Mouse (Mus musculus) midbrain, embryonic 16.5 days (tissue): ENCODE results near the gene Olfr193. TPM values are rescaled to one million over a fixed set of nuclear protein-coding genes. Genes with fewer than 3 reads are reported as not detected.
"Not testable (repeated sequence)": the region's sequence is repeated elsewhere in the genome, so short reads cannot be mapped to it uniquely, and the experiment has no call there.

ENCODE experiments used
- ATAC-seq: fragments of 200-750 bp; cut with Nextera tagmentation; 2 replicates; pipeline ENCODE4 v1.8.0; 2017; ENCODE audit warnings: moderate TSS enrichment
- H3K27ac ChIP-seq: fragments of 300-500 bp; sonication (generic); 2 replicates; pipeline ENCODE4 v1.5.1; 2014; ENCODE audit warnings: mild to moderate bottlenecking, low read length, mixed read lengths
- H3K27me3 ChIP-seq: fragments of 300-500 bp; sonication (generic); 2 replicates; pipeline ENCODE4 v1.6.1; 2014; ENCODE audit warnings: low read depth, low read length, mixed read lengths; ENCODE audit not compliant: control insufficient read depth, insufficient read depth
- H3K36me3 ChIP-seq: fragments of 300-500 bp; sonication (generic); 2 replicates; pipeline ENCODE4 v1.6.1; 2014; ENCODE audit warnings: mild to moderate bottlenecking, low read length, moderate library complexity, mixed read lengths; ENCODE audit not compliant: control insufficient read depth, insufficient read depth
- H3K4me1 ChIP-seq: fragments of 300-500 bp; sonication (generic); 2 replicates; pipeline ENCODE4 v1.6.1; 2014; ENCODE audit warnings: mild to moderate bottlenecking, low read length, mixed read lengths; ENCODE audit not compliant: control insufficient read depth, insufficient read depth
- H3K4me2 ChIP-seq: fragments of 300-500 bp; sonication (generic); 2 replicates; pipeline ENCODE4 v1.6.1; 2014; ENCODE audit warnings: mild to moderate bottlenecking, low read length, mixed read lengths
- H3K4me3 ChIP-seq: fragments of 300-500 bp; sonication (generic); 2 replicates; pipeline ENCODE4 v1.5.1; 2014; ENCODE audit warnings: low read depth, mild to moderate bottlenecking, low read length, moderate library complexity, mixed read lengths
- H3K9ac ChIP-seq: fragments of 300-500 bp; sonication (generic); 2 replicates; pipeline ENCODE4 v1.6.1; 2014; ENCODE audit warnings: low read depth, low read length, mixed read lengths
- H3K9me3 ChIP-seq: fragments of 300-500 bp; sonication (generic); replicated peaks from 2 replicates; pipeline ENCODE4 v1.6.1; 2014; ENCODE audit warnings: mild to moderate bottlenecking, low read length, mixed read lengths; ENCODE audit not compliant: control insufficient read depth, poor library complexity, severe bottlenecking
- WGBS: fragments of 180-500 bp; shearing (Covaris S2); extraction: QIAGEN DNeasy Blood & Tissue Kit; methylation state at CpG from one replicate; pipeline ENCODE4 v1.1.7; 2014; 5-methylcytosine and 5-hydroxymethylcytosine counted together
- polyA plus RNA-seq: library from polyadenylated mRNA; unstranded; fragments of >200 nt; fragmentation: Nextera tagmentation; extraction: Ambion mirVana; gene quantifications from 2 replicates; pipeline ENCODE4 v1.2.1, GENCODE M21; 2015

Olfr193 gene
- not detected in 2 replicates for polyA plus RNA-seq

GRCm38 (mm10) chr16:59111781-59112180 is at the start of gene Olfr193:
Gene Olfr193 (minus strand): TSS chr16:59111881.
- Histone ChIP-seq H3K9me3 (no peaks in the 10 kb centered on the region), H3K4me1 (no peaks in the 10 kb centered on the region), H3K27me3 (no peaks in the 10 kb centered on the region), H3K27ac (no peak within 1 kb of the TSS), H3K4me2 (no peak within 1 kb of the TSS), H3K9ac (no peak within 1 kb of the TSS), H3K36me3 (no peaks in the 10 kb centered on the region), H3K4me3 (no peak within 1 kb of the TSS)
- 72% methylated on average over 1 of the region's 1 CpGs for WGBS
- no peak for ATAC-seq

DNA sequence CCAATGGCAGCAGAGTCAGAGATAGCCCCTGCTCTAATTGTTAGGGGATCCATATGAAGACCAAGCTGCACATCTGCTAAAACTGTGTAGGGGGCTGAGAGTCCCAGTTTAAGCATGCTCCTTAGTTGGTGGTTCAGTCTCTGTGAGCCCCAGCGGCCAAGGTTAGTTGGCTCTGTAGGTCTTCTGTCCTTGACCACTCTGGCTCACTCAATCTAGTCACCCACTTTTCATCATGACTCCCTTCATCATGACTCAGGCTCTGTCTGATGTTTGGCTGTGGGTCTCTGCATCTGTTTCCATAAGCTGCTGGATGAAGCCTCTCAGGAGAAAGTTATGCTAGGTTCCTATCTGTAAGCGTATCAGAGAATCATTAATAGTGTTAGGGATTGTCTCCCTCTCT is 40.3 kb upstream of the Olfr193 start:
- H3K27me3 ChIP-seq: no peaks in the 10 kb centered on the region
- no peaks in the 10 kb centered on the region for H3K9me3 ChIP-seq
- H3K4me2 ChIP-seq: no peak overlapping the region
- ATAC-seq: no peak
- H3K27ac ChIP-seq: no peak overlapping the region
- H3K4me3 ChIP-seq: no peak overlapping the region
- no peak overlapping the region for H3K9ac ChIP-seq
- no peaks in the 10 kb centered on the region for H3K4me1 ChIP-seq
- WGBS: 86% methylated on average over 2 of the region's 2 CpGs
- no peaks in the 10 kb centered on the region for H3K36me3 ChIP-seq

GRCm38 (mm10) chr16:59146746-59147145 is 35.1 kb upstream of the Olfr193 start, which contains the start of gene Olfr195:
Gene Olfr195 (plus strand): TSS chr16:59147046.
- Histone ChIP-seq H3K4me2 (no peak within 1 kb of the TSS), H3K9me3 (no peaks in the 10 kb centered on the region), H3K9ac (no peak within 1 kb of the TSS), H3K27ac (no peak within 1 kb of the TSS), H3K27me3 (no peaks in the 10 kb centered on the region), H3K4me3 (no peak within 1 kb of the TSS), H3K36me3 (no peaks in the 10 kb centered on the region), H3K4me1 (no peaks in the 10 kb centered on the region)
- 89% methylated on average over 1 of the region's 1 CpGs for WGBS
- ATAC-seq: no peak

- H3K4me3 ChIP-seq: no peak overlapping the region
- no peaks in the 10 kb centered on the region for H3K4me1 ChIP-seq
- no peak overlapping the region for H3K27ac ChIP-seq
- H3K4me2 ChIP-seq: no peak overlapping the region
- no peaks in the 10 kb centered on the region for H3K36me3 ChIP-seq
- H3K9ac ChIP-seq: no peak overlapping the region
- no peaks in the 10 kb centered on the region for H3K27me3 ChIP-seq
- H3K9me3 ChIP-seq: no peaks in the 10 kb centered on the region
- no peak for ATAC-seq
These were observed 29.4 kb upstream of the Olfr193 start for GRCm38 (mm10) chr16:59141105-59141504.

GRCm38 (mm10) chr16:59130740-59131139 is 19.1 kb upstream of the Olfr193 start:
- H3K9me3 ChIP-seq: no peaks in the 10 kb centered on the region
- H3K27me3 ChIP-seq: no peaks in the 10 kb centered on the region
- H3K9ac ChIP-seq: no peak overlapping the region
- no peak overlapping the region for H3K27ac ChIP-seq
- H3K4me1 ChIP-seq: no peaks in the 10 kb centered on the region
- H3K36me3 ChIP-seq: no peaks in the 10 kb centered on the region
- no peak overlapping the region for H3K4me2 ChIP-seq
- no peak overlapping the region for H3K4me3 ChIP-seq
- 91% methylated on average over 1 of the region's 1 CpGs for whole genome bisulfite sequencing
- ATAC-seq: no peak

DNA sequence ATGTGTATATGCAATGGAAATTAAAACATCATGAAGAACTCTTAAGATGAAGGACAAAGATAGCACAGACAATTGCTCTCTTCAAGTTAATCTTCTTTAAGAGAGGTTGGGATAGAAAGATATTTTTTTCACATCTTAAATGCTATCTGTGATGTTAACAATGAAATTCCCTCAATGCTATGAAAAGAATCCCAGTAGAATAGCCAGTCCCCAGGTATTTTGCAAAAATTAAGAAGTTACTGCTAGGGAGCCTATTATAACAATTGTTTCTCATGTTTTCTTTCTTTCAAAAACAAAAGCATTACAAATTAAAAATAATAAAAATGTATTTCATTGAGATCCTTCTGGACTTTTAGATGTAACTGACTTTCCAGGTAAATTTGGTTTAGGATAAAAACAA is 9.3 kb upstream of the Olfr193 start, which contains the start of gene Olfr194:
Olfr194 (minus strand) TSS at position 101 of the 400 bp plus-strand sequence.
- ATAC-seq: no peak
- H3K36me3 ChIP-seq: no peaks in the 10 kb centered on the region
- H3K4me3 ChIP-seq: no peak within 1 kb of the TSS
- H3K27ac ChIP-seq: no peak within 1 kb of the TSS
- H3K4me2 ChIP-seq: no peak within 1 kb of the TSS
- no peaks in the 10 kb centered on the region for H3K4me1 ChIP-seq
- no peaks in the 10 kb centered on the region; the same call in 1 of the 2 replicates for H3K9me3 ChIP-seq
- no peaks in the 10 kb centered on the region for H3K27me3 ChIP-seq
- no peak within 1 kb of the TSS for H3K9ac ChIP-seq

GRCm38 (mm10) chr16:59108522-59108921 is 3.2 kb downstream of the Olfr193 start:
- H3K4me1 ChIP-seq, ATAC-seq, H3K27me3 ChIP-seq, H3K9ac ChIP-seq, H3K9me3 ChIP-seq, H3K4me3 ChIP-seq, H3K36me3 ChIP-seq, H3K27ac ChIP-seq, H3K4me2 ChIP-seq: not testable (repeated sequence)
- 75% methylated on average over 5 of the region's 5 CpGs for WGBS

DNA sequence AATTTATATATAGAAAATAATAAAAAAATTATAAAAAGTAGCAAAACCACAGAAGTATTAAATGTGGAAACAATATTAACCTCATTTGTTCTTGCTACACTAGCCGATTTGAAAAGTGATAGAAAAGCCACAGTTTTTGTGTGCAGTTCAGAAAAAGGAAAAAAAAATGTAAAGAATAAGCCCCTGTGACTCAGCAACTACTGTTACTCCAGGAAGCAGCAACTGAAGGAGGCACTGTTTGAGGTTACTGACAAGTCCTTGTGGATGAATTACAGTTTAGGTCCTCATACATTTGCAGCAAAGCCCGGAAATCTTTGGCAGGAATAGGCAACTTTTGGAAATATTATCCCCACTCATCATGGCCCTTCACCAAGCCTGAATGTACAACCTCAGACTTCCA is 6.4 kb downstream of the Olfr193 start:
- 87% methylated on average over 2 of the region's 2 CpGs for WGBS
- Histone ChIP-seq H3K9me3 (no peaks in the 10 kb centered on the region), H3K9ac (no peak overlapping the region), H3K36me3 (no peaks in the 10 kb centered on the region), H3K27me3 (no peaks in the 10 kb centered on the region), H3K4me2 (no peak overlapping the region), H3K27ac (no peak overlapping the region), H3K4me3 (no peak overlapping the region), H3K4me1 (no peaks in the 10 kb centered on the region)
- no peak for ATAC-seq

DNA sequence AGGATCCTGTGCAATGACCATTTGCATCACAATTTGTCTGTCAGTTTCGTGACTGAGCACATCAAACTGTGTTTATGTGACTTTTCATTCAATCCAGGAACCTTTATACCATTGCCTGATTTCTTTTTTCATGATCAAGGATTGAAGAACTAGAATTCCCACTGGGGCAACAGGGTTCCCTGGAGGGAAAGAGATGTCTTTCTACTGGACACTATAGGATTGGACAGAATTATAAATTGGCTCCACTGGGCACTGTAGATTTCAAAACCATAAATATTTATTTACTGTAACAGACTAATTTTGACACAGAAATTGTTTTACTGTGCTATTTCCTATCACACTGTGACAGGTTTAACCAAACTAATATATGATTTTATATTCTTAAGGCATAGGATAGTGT is 22.0 kb downstream of the Olfr193 start, which contains the start of gene Olfr191:
Olfr191 (minus strand) TSS at position 101 of the 400 bp plus-strand sequence.
- H3K9ac ChIP-seq, H3K4me1 ChIP-seq, H3K4me3 ChIP-seq, H3K27me3 ChIP-seq, H3K36me3 ChIP-seq, ATAC-seq, H3K4me2 ChIP-seq, H3K9me3 ChIP-seq, H3K27ac ChIP-seq: not testable (repeated sequence)
- 34% methylated on average over 1 of the region's 1 CpGs for WGBS
